In the genomic region with DNA sequence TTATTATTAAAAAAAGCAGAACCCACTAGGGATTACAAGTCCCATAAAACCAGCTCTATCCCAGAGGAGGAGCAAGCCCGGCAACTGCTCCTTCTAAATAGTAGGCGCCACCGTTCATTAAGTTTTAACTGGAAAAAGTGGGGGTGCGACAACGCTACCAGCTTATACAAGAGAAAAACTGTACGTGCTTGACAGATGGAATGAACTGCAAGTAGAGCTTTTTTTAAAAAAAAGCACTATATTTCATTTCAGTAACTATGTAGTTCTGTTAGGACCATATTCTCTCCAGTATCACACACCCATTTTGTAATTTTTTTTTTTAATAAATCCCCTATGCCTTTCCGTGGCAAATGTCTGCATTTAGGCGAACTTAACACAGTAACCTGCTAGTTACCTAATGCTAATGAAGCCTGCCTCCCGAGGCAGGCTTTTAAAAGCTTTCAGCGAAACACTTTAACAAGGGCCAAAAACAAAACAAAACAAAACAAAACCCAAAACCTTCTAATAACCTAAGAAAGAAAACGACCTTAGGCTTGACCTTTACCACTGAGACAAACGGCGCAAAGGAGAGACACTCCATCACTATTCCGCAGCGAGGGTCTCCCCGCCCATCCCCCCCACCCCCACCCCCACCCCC, we compare ENCODE assay signal across 8 mouse cellular contexts. TPM values are rescaled to one million over a fixed set of nuclear protein-coding genes. Genes with fewer than 3 reads are reported as not detected.
DNase-seq lines count a peak whose midpoint lies in the region; ATAC-seq and TF ChIP-seq lines count a peak whose summit lies in the region.

No protein-coding gene starts in this region.

- H3K27me3 ChIP-seq in CH12.LX (replicated peaks), result peaks cover 3% of the 10 kb centered on the region
- H3K27me3 ChIP-seq in forebrain, embryonic 15.5 days, result no peaks in the 10 kb centered on the region
- no peaks in the 10 kb centered on the region for H3K27me3 ChIP-seq in limb, embryonic 13.5 days
- H3K27me3 ChIP-seq in stomach, embryonic 15.5 days (replicated peaks), result no peaks in the 10 kb centered on the region

- H3K4me2 ChIP-seq in CH12.LX (ENCODE audit: insufficient read depth, low read depth, poor library complexity, severe bottlenecking), result peak overlapping the region; percentile 98
- H3K4me2 ChIP-seq in forebrain, embryonic 15.5 days (replicated peaks), result peak overlapping the region; percentile 52
- peak overlapping the region; percentile 68 for H3K4me2 ChIP-seq in limb, embryonic 13.5 days (replicated peaks)
- H3K4me2 ChIP-seq in stomach, embryonic 15.5 days, result peak overlapping the region; percentile 57

- no peaks in the 10 kb centered on the region for H3K9me3 ChIP-seq in CH12.LX (replicated peaks; ENCODE audit: low read length)
- no peaks in the 10 kb centered on the region for H3K9me3 ChIP-seq in forebrain, embryonic 15.5 days
- no peaks in the 10 kb centered on the region for H3K9me3 ChIP-seq in limb, embryonic 13.5 days
- no peaks in the 10 kb centered on the region for H3K9me3 ChIP-seq in stomach, embryonic 15.5 days

- TF ChIP-seq CTCF in CH12.LX (conservative IDR thresholded peaks at IDR 0.05 in 1 of 2, IDR thresholded peaks at IDR 0.05 in 1 of 2; ENCODE audit: low read depth in 2 of 2, low read length in 2 of 2), result no peak

- 1% methylated on average over 16 of the region's 16 CpGs for WGBS in forebrain, embryonic 15.5 days
- 1% methylated on average over 16 of the region's 16 CpGs for WGBS in limb, embryonic 13.5 days
- 2% methylated on average over 16 of the region's 16 CpGs for WGBS in stomach, embryonic 15.5 days

- ATAC-seq in forebrain, embryonic 15.5 days (replicated peaks), result no peak
- no peak for ATAC-seq in limb, embryonic 13.5 days (ENCODE audit: low FRiP score, low read depth)
- no peak for ATAC-seq in stomach, embryonic 15.5 days (ENCODE audit: insufficient read depth, low FRiP score, low read depth)
- no peak for ATAC-seq in granulocyte monocyte progenitor cell, adult 5-6 weeks (replicated peaks; ENCODE audit: poor library complexity, severe bottlenecking)

- peak; percentile 89 for DNase-seq in heart, adult 11 months
- no peak for DNase-seq in heart, postnatal 25 days (ENCODE audit: low spot score)
- no peak for DNase-seq in CH12.LX (ENCODE audit: extremely low read depth)
- no peak for DNase-seq in urinary bladder, adult 18-20 months (ENCODE audit: low spot score in 2 of 2)

- TF ChIP-seq POLR2A in CH12.LX (IDR thresholded peaks at IDR 0.05; ENCODE audit: low read depth, low read length), result no peak

- TF ChIP-seq EP300 in CH12.LX (IDR thresholded peaks at IDR 0.05; ENCODE audit: low read length), result no peak

- peak overlapping the region; percentile 79 for H3K9ac ChIP-seq in CH12.LX (ENCODE audit: insufficient read depth, low read depth)
- peak overlapping the region; percentile 91 for H3K9ac ChIP-seq in forebrain, embryonic 15.5 days (replicated peaks)
- peak overlapping the region; percentile 93 for H3K9ac ChIP-seq in limb, embryonic 13.5 days
- H3K9ac ChIP-seq in stomach, embryonic 15.5 days, result peak overlapping the region; percentile 95; the same call in 1 of the 2 replicates

- peaks cover 56% of the 10 kb centered on the region for H3K79me2 ChIP-seq in CH12.LX (replicated peaks; ENCODE audit: control insufficient read depth, extremely low read depth, insufficient read depth, poor library complexity, severe bottlenecking)

- in situ Hi-C loops in CH12.LX (cut with MboI; ENCODE audit: low pct_ligation_motif_present, low pct_unique_long_range_greater_than_20kb, low sequenced_read_pairs), result loop anchor here (25.0 kb wide), 1 partner anchor 164 kb away; no protein-coding TSS in a partner anchor

- dilution Hi-C loops in CH12.LX (cut with MboI; ENCODE audit: extremely low pct_ligation_motif_present, extremely low pct_unique_long_range_greater_than_20kb, low sequenced_read_pairs), result no loop called here

- no peaks in the 10 kb centered on the region for H3K36me3 ChIP-seq in CH12.LX (replicated peaks in 1 of 2; ENCODE audit: control insufficient read depth in 1 of 2, insufficient read depth in 1 of 2, low read length in 1 of 2)
- H3K36me3 ChIP-seq in forebrain, embryonic 15.5 days, result no peaks in the 10 kb centered on the region
- H3K36me3 ChIP-seq in limb, embryonic 13.5 days, result no peaks in the 10 kb centered on the region
- no peaks in the 10 kb centered on the region for H3K36me3 ChIP-seq in stomach, embryonic 15.5 days

- no peak overlapping the region for H3K27ac ChIP-seq in CH12.LX (ENCODE audit: insufficient read depth, low read depth)
- no peak overlapping the region for H3K27ac ChIP-seq in forebrain, embryonic 15.5 days (replicated peaks)
- H3K27ac ChIP-seq in limb, embryonic 13.5 days, result peak overlapping the region; percentile 88; the same call in 1 of the 2 replicates
- H3K27ac ChIP-seq in stomach, embryonic 15.5 days, result no peak overlapping the region

- H3K4me1 ChIP-seq in CH12.LX (ENCODE audit: control insufficient read depth in 1 of 2, insufficient read depth in 2 of 2), result peaks cover 20 to 69% of the 10 kb centered on the region in 2 experiments
- H3K4me1 ChIP-seq in forebrain, embryonic 15.5 days, result peaks cover 34% of the 10 kb centered on the region
- H3K4me1 ChIP-seq in limb, embryonic 13.5 days, result peaks cover 35% of the 10 kb centered on the region
- H3K4me1 ChIP-seq in stomach, embryonic 15.5 days, result peaks cover 20% of the 10 kb centered on the region

- no peak for TF ChIP-seq RAD21 in CH12.LX (IDR thresholded peaks at IDR 0.05; ENCODE audit: low read depth, low read length)

- intact Hi-C loops in heart, postnatal 25 days (cut with DNase I), result loop anchor here (5.0 to 10.0 kb wide), 4 partner anchors 149 to 761 kb away; partner anchors contain the start of genes Nmi and Rif1

- H3K4me3 ChIP-seq in CH12.LX (replicated peaks in 1 of 3; ENCODE audit: low read depth in 2 of 3, low read length in 2 of 3, poor library complexity in 1 of 3), result peak overlapping the region; percentile 88 to 91 (median 89)
- H3K4me3 ChIP-seq in forebrain, embryonic 15.5 days, result peak overlapping the region; percentile 100
- peak overlapping the region; percentile 95 for H3K4me3 ChIP-seq in limb, embryonic 13.5 days
- H3K4me3 ChIP-seq in stomach, embryonic 15.5 days (replicated peaks), result peak overlapping the region; percentile 96

TF ChIP-seq in CH12.LX, 34 proteins besides CTCF, POLR2A, EP300 and RAD21:
- 0 out of 2 replicates have a peak, but pooled peaks have one; percentile 5 for TF ChIP-seq MAX (IDR thresholded peaks at IDR 0.05; ENCODE audit: low read length)
- TF ChIP-seq CHD1 (IDR thresholded peaks at IDR 0.05; ENCODE audit: low read depth, low read length), result peak; percentile 93
- TF ChIP-seq MAFK (IDR thresholded peaks at IDR 0.05; ENCODE audit: insufficient replicate concordance, low read length), result no peak
- TF ChIP-seq CHD2 (IDR thresholded peaks at IDR 0.05; ENCODE audit: low read length), result 0 out of 2 replicates have a peak, but pooled peaks have one; percentile 23

RNA-seq across cellular contexts. Expression of gene Arl5a, which starts 1.0 kb away (rescaled TPM):
- total RNA-seq in heart, postnatal 25 days (2021), result 10 to 100 TPM; 35.3 to 38.2 TPM
- total RNA-seq in CH12.LX (2012; rRNA removed) (16.3 and 17.8 TPM in 2 replicates), CH12.LX (2014; rRNA removed) (65.2 and 71.3 TPM in 2 replicates)
- polyA plus RNA-seq in CH12.LX (2012; ENCODE audit: insufficient read length, low read depth), result 34.7 and 36.0 TPM in 2 replicates
- 49.3 and 50.4 TPM in 2 replicates for polyA plus RNA-seq in forebrain, embryonic 15.5 days (2015; fragmentation: Nextera tagmentation; extraction: Ambion mirVana)
- polyA plus RNA-seq in limb, embryonic 13.5 days (2015; fragmentation: Nextera tagmentation; extraction: Ambion mirVana), result 43.8 and 49.0 TPM in 2 replicates
- polyA plus RNA-seq in stomach, embryonic 15.5 days (2015; fragmentation: Nextera tagmentation; extraction: Ambion mirVana), result 35.9 and 37.1 TPM in 2 replicates
- 24.6 and 27.8 TPM in 2 replicates for total RNA-seq in granulocyte monocyte progenitor cell, adult 5-6 weeks (2014; fragmentation: Nextera tagmentation)
- total RNA-seq in granulocyte monocyte progenitor cell, adult 5-6 weeks (2017), result 32.3 and 43.1 TPM in 2 replicates

RNA-seq across cellular contexts. Expression of gene Neb, which starts 45.5 kb away (rescaled TPM):
- 1 to 10 TPM; 4.8 to 5.2 TPM for total RNA-seq in heart, postnatal 25 days (2021)
- total RNA-seq in CH12.LX (2012; rRNA removed) (0.84 and 1.5 TPM in 2 replicates), CH12.LX (2014; rRNA removed) (1.6 and 1.7 TPM in 2 replicates)
- 1.5 and 1.8 TPM in 2 replicates for polyA plus RNA-seq in CH12.LX (2012; ENCODE audit: insufficient read length, low read depth)
- 9.8 and 10.3 TPM in 2 replicates for polyA plus RNA-seq in forebrain, embryonic 15.5 days (2015; fragmentation: Nextera tagmentation; extraction: Ambion mirVana)
- 101 and 102 TPM in 2 replicates for polyA plus RNA-seq in limb, embryonic 13.5 days (2015; fragmentation: Nextera tagmentation; extraction: Ambion mirVana)
- 1.4 and 4.3 TPM in 2 replicates for polyA plus RNA-seq in stomach, embryonic 15.5 days (2015; fragmentation: Nextera tagmentation; extraction: Ambion mirVana)
- total RNA-seq in granulocyte monocyte progenitor cell, adult 5-6 weeks (2014; fragmentation: Nextera tagmentation), result not detected in 2 replicates
- total RNA-seq in granulocyte monocyte progenitor cell, adult 5-6 weeks (2017), result 0.09 and 0.10 TPM in 2 replicates
